Mouse (Mus musculus): ENCODE measurements around the gene Igfbp4.

Gene Igfbp4

GRCm38 (mm10) chr11:99080902-99081543, 40.0 kb downstream of the Igfbp4 start:
- no peak for DNase-seq (ENCODE audit: low spot score)

GRCm38 (mm10) chr11:99081566-99081965, 40.5 kb downstream of the Igfbp4 start:
- no peak for DNase-seq (ENCODE audit: low spot score)

GRCm38 (mm10) chr11:99082098-99082497, 41.1 kb downstream of the Igfbp4 start:
- DNase-seq (ENCODE audit: low spot score), result no peak

DNA sequence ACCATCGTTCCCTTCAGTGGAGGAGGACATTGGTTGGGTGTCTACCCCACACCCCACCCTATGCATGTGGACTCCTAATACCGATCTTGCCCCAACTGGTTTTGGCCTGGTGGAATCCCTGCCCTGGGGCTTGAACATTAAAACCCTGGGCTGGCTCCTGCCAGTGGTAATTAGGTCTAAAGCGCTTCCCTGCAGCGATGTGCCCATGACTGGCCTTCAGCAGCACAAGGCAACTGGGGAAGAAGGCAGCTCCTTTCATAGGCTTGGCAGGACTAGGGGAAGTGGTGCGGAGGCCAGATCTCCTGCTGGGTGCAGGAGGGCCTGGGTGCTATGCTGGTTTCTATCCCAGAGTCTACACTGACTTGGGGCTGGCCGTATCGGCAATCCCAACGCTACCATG, 42.5 kb downstream of the Igfbp4 start:
- DNase-seq (ENCODE audit: low spot score), result no peak

DNA sequence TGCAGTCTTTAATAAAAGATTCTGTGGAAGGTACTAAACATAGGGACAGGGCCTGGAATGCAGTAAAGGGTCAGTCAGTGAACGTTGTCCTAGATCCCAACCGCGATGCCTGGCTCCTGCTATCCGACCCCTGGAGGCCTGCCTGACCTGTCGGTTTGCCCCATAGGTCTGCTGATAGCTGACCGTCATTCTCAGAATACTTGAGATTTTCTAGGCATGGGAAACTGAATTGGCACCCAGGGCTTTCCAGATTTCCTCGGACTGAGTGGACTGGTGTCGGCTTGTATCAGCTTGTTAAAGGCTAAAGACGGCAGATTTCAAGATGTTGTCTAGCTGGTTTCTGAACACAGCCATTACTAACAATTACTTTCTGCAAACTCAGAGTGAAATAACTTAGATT, 43.3 kb downstream of the Igfbp4 start:
- DNase-seq (ENCODE audit: low spot score), result no peak

- no peak for DNase-seq (ENCODE audit: low spot score)
Observed at GRCm38 (mm10) chr11:99088486-99088885, 47.4 kb downstream of the Igfbp4 start.

DNA sequence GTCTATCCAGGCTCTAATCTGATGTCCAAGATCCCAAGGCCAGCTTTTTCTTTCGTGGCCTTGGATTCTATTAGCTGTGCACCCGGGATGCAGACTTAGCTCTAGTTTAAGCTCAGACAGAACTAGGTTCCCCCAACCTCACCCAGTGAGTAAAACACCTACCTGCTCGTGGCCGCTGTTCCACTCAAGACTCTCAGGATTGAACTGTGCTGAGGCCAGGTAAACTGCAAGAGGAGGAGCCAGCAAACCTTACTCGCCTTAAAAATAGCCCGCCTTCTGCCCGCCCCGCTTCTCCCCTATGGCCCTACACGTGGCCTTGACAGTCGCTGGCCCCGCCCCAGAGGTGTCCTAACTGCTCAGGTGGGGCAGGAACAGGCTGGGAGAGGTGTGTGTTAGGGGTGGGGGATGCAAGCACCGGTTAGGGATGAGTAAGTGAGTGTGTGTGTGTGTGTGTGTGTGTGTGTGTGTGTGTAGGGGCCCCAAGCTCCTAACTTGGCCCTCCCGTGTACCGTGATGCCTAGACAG, 48.1 kb downstream of the Igfbp4 start, which contains the start of gene Tns4:
Gene Tns4, minus strand, starts transcription at position 230 of the 525 bp plus-strand sequence.
- no peak for DNase-seq (ENCODE audit: low spot score)

- no peak for DNase-seq (ENCODE audit: low spot score)
Observed at GRCm38 (mm10) chr11:99090391-99090790, 49.3 kb downstream of the Igfbp4 start.

- no peak for DNase-seq (ENCODE audit: low spot score)
Observed at GRCm38 (mm10) chr11:99091666-99092065, 50.6 kb downstream of the Igfbp4 start.

GRCm38 (mm10) chr11:99093740-99094139, 52.7 kb downstream of the Igfbp4 start:
- no peak for DNase-seq (ENCODE audit: low spot score)

DNA sequence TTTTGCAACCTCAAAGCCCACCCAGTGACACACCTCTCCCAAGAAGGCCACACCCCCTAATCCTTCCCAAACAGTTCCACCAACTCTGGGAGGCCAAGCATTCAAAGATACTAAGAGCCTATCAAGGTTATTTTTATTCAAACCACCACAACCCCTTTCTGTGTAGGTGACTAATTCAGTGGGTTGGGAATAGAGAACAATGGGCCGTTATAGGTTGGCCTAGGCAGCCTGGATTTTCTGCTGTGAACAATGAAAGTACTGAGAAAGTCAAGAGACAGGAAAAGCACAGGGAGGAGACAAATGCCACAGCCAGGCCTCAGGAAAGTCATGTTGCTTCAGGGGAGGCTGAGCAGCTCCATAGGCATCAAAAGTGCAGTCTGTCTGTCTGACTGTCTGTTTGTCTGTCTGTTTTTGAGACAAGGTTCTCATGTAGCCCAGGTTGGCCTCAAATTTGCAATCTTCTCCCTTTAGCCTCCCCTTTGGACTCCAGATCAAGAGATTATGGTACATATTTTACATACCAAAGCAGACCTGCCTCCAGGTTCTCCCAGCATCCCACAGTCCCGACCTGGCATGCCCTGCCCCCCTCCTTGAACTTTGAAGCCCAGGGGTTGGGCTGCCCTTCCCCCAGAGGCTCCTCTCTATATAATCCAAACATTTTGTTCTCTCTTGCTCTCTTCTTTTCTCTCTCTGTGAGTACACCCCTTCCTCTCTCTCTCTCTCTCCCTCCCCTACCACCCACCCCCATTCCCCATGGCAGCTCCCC, 54.0 kb downstream of the Igfbp4 start:
- DNase-seq (ENCODE audit: low spot score), result no peak

- no peak for DNase-seq (ENCODE audit: low spot score)
Observed at GRCm38 (mm10) chr11:99095759-99096158, 54.7 kb downstream of the Igfbp4 start.

DNA sequence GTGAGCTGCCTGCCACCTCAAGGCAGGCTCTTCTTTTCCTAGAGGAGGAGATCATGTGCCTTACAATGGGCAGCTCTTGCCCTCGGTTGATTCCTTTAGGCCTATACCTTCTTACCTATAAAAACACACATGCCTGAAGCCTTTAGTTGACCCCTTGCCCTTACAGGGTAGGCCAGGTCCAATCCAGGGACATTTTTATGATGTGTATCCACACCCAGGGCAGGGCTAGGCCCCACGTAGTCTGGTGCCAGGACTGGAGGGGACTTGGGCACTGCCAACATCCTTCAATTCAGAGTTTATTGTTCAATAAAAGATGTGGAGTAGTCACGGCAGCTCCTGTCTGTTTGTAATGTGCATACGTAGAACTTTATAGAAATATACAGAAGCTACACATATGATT, 55.4 kb downstream of the Igfbp4 start:
- no peak for DNase-seq (ENCODE audit: low spot score)

GRCm38 (mm10) chr11:99096996-99097774, 56.1 kb downstream of the Igfbp4 start:
- peak; percentile 6 for DNase-seq (ENCODE audit: low spot score)

- DNase-seq (ENCODE audit: low spot score), result no peak
Observed at GRCm38 (mm10) chr11:99098924-99099323, 57.9 kb downstream of the Igfbp4 start.

DNA sequence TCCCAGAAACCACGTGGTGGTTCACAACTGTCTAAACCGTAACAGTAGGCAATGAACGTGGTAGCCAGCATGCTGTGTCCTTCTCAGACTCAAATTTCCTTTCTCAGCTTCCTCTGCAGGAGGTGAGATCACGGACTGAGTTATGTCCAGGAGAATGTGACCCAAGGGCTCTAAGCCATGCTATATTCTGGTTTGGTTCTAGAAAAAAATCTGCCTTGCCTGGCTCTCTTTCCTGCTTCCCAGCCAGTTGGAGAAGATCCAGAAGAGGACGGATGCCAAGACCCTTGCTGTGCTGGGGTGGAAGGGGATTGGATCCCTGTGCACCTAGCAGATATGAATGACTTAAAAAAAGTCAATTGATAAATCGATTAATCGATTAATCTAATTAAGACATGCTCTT, 58.5 kb downstream of the Igfbp4 start:
- DNase-seq (ENCODE audit: low spot score), result no peak

DNA sequence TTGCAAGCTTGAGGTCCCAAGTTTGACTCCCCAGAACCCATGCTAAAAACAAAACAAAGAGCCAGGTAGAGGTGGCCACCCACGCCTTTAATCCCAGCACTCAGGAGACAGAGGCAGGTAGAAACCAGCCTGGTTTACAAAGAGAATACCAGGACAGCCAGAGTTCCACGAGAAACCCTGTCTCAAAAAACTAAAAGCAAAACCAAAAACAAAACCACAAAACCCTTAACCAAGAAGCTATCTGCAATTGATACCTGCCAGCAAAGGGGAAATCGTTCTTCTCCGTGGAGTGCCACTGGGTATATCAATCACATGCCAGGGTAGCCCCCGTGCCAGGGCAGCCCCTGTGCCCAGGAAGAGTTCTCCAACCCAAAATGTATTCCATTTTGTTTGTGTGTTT, 59.2 kb downstream of the Igfbp4 start:
- no peak for DNase-seq (ENCODE audit: low spot score)

GRCm38 (mm10) chr11:99101693-99102092, 60.6 kb downstream of the Igfbp4 start:
- DNase-seq (ENCODE audit: low spot score), result no peak

- DNase-seq (ENCODE audit: low spot score), result no peak
Observed at GRCm38 (mm10) chr11:99102575-99103270, 61.7 kb downstream of the Igfbp4 start.
